Mouse (Mus musculus) c-Kit-positive CD71-positive TER-119-negative erythroid progenitor cells, embryonic 14.5 days (primary cell): Measurements from ENCODE around the gene P2rx7.

Experiments
- DNase-seq: peaks from one replicate; pipeline ENCODE4 v3.0.0-alpha.2; 2013; ENCODE audit warnings: low read depth

Gene P2rx7

GRCm38 (mm10) chr5:122731321-122731720, 87.6 kb downstream of the P2rx7 start:
- DNase-seq, result peak; percentile 65

GRCm38 (mm10) chr5:122731991-122732673, 88.4 kb downstream of the P2rx7 start:
- DNase-seq, result no peak

GRCm38 (mm10) chr5:122733881-122734280, 90.2 kb downstream of the P2rx7 start:
- no peak for DNase-seq

- no peak for DNase-seq
Observed at GRCm38 (mm10) chr5:122735853-122736252, 92.1 kb downstream of the P2rx7 start.

- DNase-seq, result no peak
Observed at GRCm38 (mm10) chr5:122736761-122737160, 93.0 kb downstream of the P2rx7 start.
